Mouse (Mus musculus) T-helper 17 cell (primary cell): ENCODE data around the gene Faf2.

Source experiments
- in situ Hi-C, 2 experiments: fragments of 300-600 bp; cut with MboI, MseI; formaldehyde crosslinking; loops; 1 replicate in 1 of 2; 2 replicates in 1 of 2; pipeline ENCODE4 v1.15.1; 2025; ENCODE audit warnings: high pct_unique_total_duplicates in 2 of 2

The Faf2 gene

DNA sequence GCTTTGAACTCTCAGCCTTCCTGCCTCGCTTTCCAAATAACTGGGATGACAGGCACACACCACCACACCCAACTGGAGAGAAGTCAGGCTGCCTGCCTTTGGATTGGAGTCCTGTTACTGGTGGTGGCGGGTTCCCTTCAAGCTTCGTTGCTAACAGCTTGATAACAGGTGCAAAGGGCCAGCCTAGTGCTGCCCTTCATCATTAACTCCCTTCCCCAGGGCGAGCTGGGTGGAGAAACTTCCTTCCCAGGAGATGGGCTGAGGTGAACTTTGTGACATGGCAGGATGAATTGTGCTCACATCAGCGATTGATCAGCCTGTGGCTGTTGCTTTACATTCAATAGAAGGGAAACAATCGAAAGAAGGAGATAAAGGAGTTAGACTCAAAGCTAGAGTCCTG, 83.3 kb downstream of the Faf2 start:
- in situ Hi-C loops: no loop called here

GRCm38 (mm10) chr13:54710866-54711265, 89.3 kb downstream of the Faf2 start:
- in situ Hi-C loops: no loop called here
